Mouse (Mus musculus) common myeloid progenitor, adult 5-6 weeks (primary cell): ENCODE measurements around the gene Gmps. TPM values are rescaled to one million over a fixed set of nuclear protein-coding genes. Genes with fewer than 3 reads are reported as not detected.
A peak's percentile ranks its signal among the peaks of the same experiment; 100 is the strongest.

Source experiments
- ATAC-seq: replicated peaks from 2 replicates; pipeline ENCODE4 v1.8.0; 2016; ENCODE audit warnings: low read depth, mild to moderate bottlenecking, moderate TSS enrichment, inconsistent platforms; ENCODE audit not compliant: poor library complexity, severe bottlenecking
- total RNA-seq: library from RNA; stranded (forward); fragments of 200-1000, 187-1606 nt; gene quantifications from 2 replicates; pipeline ENCODE4 v1.2.3, GENCODE M21; 2017

The Gmps gene
- 52.2 and 54.9 TPM in 2 replicates for total RNA-seq

DNA sequence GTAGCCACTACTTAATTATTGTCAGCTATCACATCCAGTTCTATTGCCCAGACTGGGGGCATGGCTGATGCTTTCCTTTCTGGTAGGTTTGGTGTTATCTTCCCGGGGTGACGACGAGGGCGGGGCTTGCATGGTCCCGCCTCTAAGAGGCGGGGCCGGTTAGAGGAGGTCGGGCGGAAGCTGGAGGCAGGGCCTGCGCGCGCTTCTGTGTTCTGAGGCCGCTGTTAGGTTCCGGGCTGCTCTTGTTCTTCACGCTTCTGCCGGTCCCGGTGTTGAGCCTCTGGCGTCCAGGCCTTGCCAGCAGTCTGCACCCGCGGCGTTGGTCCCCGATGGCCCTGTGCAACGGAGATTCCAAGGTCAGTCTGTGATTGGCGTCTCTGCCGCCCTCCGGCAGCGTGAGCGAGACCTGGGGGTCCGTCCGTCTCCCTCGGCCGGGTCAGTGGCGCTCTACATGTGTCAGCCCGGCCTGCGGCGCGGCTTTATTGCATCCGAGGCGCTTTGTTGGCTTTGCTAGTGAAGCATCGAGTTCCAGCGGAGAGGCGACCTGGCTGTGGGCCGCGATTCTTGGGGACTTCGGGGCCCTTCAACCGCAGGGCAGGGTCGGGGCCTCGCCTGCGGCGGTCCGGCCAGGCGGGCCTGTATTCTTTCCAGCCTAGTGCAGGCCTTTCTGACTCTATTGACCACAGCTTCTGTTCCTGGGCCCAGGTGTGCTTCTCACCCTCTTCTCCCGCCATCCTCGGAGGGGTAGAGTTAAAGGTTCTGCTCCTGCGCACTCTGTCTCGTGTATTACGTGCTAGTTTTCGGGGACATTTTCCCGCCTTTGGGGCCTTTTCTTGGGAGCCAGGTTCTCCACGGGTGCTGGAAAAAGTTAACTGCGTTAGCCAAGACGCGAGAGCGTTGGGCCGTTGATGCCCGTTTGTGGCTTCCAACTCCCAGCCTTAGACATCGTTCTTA, at the start of gene Gmps:
Gene Gmps, plus strand, starts transcription at position 152 of the 954 bp plus-strand sequence.
- peak; percentile 98 for ATAC-seq

DNA sequence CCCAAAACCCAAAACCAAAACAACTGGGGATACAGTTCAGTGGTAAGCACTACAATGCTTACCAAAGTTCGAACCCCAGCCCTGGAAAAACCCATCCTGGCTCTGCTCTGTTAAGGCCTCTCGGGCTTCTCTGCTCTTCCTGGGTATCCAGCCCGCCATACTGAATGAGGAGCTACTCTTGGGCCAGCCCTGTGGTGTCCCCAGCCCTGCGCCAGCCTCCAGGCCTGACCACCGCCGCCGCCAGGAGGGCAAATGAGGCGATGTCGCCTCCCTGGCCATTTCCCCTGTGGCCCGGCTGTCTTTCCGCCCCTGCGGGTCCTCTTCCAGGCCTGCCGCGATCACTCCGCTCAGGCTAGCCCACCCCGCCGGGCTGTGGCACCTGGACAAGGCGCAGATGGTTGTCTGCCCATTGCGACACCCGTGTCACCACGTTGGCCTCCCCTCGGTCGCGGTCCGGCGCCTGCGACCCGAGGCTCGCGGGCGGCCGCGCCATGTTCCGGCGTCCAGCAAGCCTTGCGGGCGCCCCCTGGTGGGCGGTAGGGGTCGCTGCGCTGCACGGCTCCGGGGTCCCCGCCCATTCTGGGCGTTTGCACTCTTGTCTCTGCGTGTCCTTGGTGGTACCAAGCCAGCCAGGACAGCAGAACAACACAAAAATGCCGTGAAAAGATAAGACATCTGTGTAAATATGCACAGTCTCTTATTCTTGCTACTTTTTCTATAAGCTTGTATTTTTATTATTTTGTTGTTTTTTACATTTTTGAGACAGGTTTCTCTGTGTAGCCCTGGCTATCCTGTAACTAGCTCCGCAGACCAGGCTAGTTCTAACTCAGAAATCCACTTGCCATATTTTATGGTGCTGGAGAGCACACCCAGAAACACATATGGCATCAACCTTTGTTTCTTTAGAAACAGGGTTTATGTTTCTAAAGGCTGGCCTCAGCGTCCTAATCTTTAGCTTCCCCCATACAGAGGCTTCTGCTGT, 46.7 kb upstream of the Gmps start, which contains the start of gene E130311K13Rik:
Gene E130311K13Rik, minus strand, starts transcription at position 595 of the 982 bp plus-strand sequence.
- ATAC-seq, result peak; percentile 95

GRCm38 (mm10) chr3:63938928-63939327, 37.0 kb upstream of the Gmps start:
- no peak for ATAC-seq

DNA sequence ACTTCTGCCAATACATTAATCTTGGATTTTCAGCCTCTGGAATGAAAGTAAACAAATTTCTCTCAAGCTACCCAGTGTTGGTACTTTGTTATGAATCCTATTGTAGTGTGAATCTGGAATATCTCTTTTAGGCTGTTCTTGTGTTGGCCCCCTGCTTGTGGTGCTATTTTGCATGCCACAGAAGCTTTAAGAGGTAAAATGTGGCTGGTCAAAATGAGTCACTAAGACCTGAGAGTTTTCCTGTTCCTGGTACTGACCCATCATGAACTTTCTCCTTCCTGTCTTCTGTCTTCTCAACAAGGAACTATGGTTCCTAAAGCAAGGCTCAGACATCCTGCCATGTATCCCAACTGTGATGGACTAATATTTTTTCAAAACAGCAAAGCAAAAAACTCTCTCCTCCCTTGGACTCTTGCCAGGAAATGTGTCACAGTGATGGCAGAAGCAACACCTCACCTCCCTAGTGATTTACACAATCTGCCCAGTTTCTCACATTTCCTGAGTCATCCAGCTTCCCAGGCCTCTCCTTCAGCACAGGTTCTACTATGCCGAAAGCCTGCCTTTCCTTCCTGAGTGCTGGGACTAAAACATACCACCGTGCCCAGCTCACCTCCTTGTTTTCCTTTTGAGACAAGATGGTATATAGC, 34.6 kb upstream of the Gmps start:
- no peak for ATAC-seq

GRCm38 (mm10) chr3:63949837-63950236, 26.1 kb upstream of the Gmps start:
- 0 out of 2 replicates have a peak, but pooled peaks have one; percentile 22 for ATAC-seq

- ATAC-seq, result no peak; the same call in 1 of the 2 replicates
These were observed 12.3 kb upstream of the Gmps start for GRCm38 (mm10) chr3:63963421-63964099.

- peak; percentile 95 for ATAC-seq
These were observed 11.6 kb upstream of the Gmps start, which contains the start of gene Slc33a1 for GRCm38 (mm10) chr3:63964100-63964921. Gene Slc33a1 (minus strand): TSS chr3:63964768.

DNA sequence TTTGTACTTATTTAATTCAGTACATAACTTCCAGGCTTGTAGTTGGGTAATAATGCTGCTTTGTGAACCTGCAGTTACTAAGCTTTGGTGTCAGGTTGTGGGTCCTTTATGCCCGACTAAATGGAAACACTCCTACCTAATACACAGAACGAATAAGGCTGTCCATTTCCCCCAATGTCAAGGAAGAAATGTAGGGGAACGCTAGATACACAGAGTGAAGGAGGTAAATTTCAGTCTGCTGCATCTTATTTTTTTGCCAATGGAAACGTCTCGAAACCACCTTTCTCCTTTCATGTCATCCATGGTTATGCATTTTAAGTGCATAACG, 11.0 kb upstream of the Gmps start:
- ATAC-seq, result no peak; the same call in 1 of the 2 replicates

DNA sequence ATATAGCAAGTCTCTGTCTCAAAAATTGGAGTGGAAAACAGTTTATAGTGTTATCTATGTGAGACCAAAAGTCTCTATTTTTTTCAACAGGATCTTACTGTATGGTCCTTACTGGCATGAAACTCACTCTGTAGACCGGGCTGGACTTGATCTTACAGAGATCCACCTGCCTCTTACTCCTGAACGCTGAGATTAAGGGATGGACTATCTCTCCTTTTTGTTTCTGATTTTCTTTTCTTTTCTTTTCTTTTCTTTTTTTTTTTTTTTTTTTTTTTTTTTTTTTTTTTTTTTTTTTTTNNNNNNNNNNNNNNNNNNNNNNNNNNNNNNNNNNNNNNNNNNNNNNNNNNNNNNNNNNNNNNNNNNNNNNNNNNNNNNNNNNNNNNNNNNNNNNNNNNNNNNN, 10.0 kb upstream of the Gmps start:
- no peak for ATAC-seq

DNA sequence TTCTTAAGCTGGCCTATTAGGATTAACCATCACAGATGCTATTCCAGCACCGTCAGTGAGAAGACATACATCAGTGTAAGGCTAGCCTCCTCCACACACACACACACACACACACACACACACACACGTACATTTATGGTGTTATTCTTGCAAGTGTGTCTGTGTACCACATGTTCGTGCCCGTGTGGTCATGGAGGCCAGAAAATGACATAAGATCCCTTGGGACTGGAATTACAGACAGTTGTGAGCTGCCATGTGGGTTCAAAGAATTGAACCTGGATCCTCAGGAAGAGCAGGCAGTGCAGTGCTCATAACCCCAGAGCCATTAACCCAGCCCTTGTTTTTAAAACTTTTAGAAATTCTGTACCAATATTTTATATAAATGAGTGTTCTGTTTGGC, 2.0 kb downstream of the Gmps start:
- no peak for ATAC-seq

GRCm38 (mm10) chr3:63986656-63987055, 10.8 kb downstream of the Gmps start:
- ATAC-seq, result no peak

DNA sequence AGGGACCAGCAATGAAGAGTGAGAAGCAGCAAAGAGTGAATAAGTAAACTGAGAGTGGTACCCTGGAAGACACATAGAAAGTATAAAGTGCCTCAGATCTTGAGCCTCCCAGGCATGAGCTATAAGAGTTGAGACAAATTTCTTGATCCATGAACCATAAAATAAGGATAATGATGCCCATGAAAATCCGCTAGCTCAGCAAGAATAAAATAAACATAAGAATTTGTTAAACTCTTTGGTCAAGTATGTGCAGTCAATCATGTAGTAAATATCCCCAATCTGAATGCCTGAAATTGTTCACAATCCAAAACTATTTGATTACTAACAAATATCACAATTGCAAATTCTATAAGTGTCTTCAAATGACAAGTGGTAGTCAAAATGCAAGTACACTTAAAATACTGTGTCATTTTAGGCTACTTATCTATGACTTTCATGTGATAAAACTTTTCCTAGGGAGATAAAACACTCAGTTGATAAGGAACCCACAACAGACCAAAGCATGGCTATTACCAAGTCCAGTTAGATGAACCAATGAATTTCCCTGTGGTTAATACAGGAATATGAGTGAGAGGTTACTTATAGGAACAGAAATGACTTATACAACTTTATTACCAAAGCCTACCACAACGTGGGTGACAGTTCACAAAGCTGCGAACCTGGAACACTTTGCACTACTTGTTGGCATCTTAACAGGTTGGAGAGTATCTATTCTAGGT, 13.0 kb downstream of the Gmps start:
- ATAC-seq, result no peak

DNA sequence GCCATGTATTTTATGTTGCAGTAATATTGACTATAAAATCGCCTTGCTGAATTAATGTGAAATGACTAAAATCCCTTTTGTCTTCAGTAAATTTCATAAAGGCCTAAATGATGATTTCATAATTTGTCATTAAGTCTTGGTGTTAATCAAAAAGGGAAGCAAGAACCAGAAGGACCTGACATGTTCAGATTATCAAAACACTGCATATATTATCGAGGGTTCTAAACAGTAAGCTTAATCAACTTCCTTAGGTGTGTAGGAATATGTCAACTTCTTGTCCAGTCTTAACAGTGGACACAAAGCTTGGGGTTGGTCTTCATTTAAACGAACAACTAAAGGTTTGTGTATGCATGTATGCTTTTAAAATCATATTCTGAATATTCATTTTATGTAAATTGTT, 45.5 kb downstream of the Gmps start:
- ATAC-seq, result no peak

- ATAC-seq, result no peak
These were observed 46.0 kb downstream of the Gmps start for GRCm38 (mm10) chr3:64021867-64022266.

GRCm38 (mm10) chr3:64029846-64030245, 53.9 kb downstream of the Gmps start:
- no peak for ATAC-seq

- ATAC-seq, result no peak
These were observed 62.4 kb downstream of the Gmps start for GRCm38 (mm10) chr3:64038136-64038841.
